Mouse (Mus musculus): ENCODE measurements around the gene Agbl4. TPM values are rescaled to one million over a fixed set of nuclear protein-coding genes. Genes with fewer than 3 reads are reported as not detected.

Agbl4 gene
- polyA plus RNA-seq, 1 experiment from 2014 or later, result 0.30 TPM

- no peak overlapping the region for H3K4me2 ChIP-seq (replicated peaks; ENCODE audit: low read depth, low read length)
- no peak overlapping the region for H3K9ac ChIP-seq (ENCODE audit: low read depth, low read length)
- no peaks in the 10 kb centered on the region for H3K36me3 ChIP-seq (ENCODE audit: control insufficient read depth, insufficient read depth, low read length)
- H3K9me3 ChIP-seq (ENCODE audit: control insufficient read depth, low read length), result no peaks in the 10 kb centered on the region
- WGBS, result 76% methylated on average over 4 of the region's 4 CpGs
- no peak overlapping the region for H3K4me3 ChIP-seq (ENCODE audit: low read length)
- H3K4me1 ChIP-seq (ENCODE audit: control insufficient read depth, insufficient read depth, low read length), result no peaks in the 10 kb centered on the region
- no peaks in the 10 kb centered on the region for H3K27me3 ChIP-seq (ENCODE audit: control insufficient read depth, insufficient read depth, low read length)
- H3K27ac ChIP-seq (ENCODE audit: low read depth, low read length), result no peak overlapping the region
- ATAC-seq (ENCODE audit: low FRiP score, low TSS enrichment), result no peak
These were observed 132.3 kb downstream of the Agbl4 start for GRCm38 (mm10) chr4:110529804-110530203.

- no peaks in the 10 kb centered on the region for H3K36me3 ChIP-seq (ENCODE audit: control insufficient read depth, insufficient read depth, low read length)
- ATAC-seq (ENCODE audit: low FRiP score, low TSS enrichment), result no peak
- no peaks in the 10 kb centered on the region for H3K27me3 ChIP-seq (ENCODE audit: control insufficient read depth, insufficient read depth, low read length)
- H3K4me1 ChIP-seq (ENCODE audit: control insufficient read depth, insufficient read depth, low read length), result no peaks in the 10 kb centered on the region
- no peak overlapping the region for H3K4me2 ChIP-seq (replicated peaks; ENCODE audit: low read depth, low read length)
- H3K9ac ChIP-seq (ENCODE audit: low read depth, low read length), result no peak overlapping the region
- 66% methylated on average over 3 of the region's 3 CpGs for WGBS
- H3K4me3 ChIP-seq (ENCODE audit: low read length), result no peak overlapping the region
- no peak overlapping the region for H3K27ac ChIP-seq (ENCODE audit: low read depth, low read length)
- no peaks in the 10 kb centered on the region for H3K9me3 ChIP-seq (ENCODE audit: control insufficient read depth, low read length)
These were observed 151.8 kb downstream of the Agbl4 start for GRCm38 (mm10) chr4:110549223-110549622.

- H3K36me3 ChIP-seq (ENCODE audit: control insufficient read depth, insufficient read depth, low read length), result no peaks in the 10 kb centered on the region
- no peaks in the 10 kb centered on the region for H3K4me1 ChIP-seq (ENCODE audit: control insufficient read depth, insufficient read depth, low read length)
- H3K4me2 ChIP-seq (replicated peaks; ENCODE audit: low read depth, low read length), result no peak overlapping the region
- no peak overlapping the region for H3K9ac ChIP-seq (ENCODE audit: low read depth, low read length)
- no peak overlapping the region for H3K4me3 ChIP-seq (ENCODE audit: low read length)
- no peaks in the 10 kb centered on the region for H3K9me3 ChIP-seq (ENCODE audit: control insufficient read depth, low read length)
- no peak for ATAC-seq (ENCODE audit: low FRiP score, low TSS enrichment)
- H3K27ac ChIP-seq (ENCODE audit: low read depth, low read length), result no peak overlapping the region
- WGBS, result 44% methylated on average over 4 of the region's 4 CpGs
- no peaks in the 10 kb centered on the region for H3K27me3 ChIP-seq (ENCODE audit: control insufficient read depth, insufficient read depth, low read length)
These were observed 200.3 kb downstream of the Agbl4 start for GRCm38 (mm10) chr4:110597726-110598283.

- Histone ChIP-seq H3K4me1 (ENCODE audit: control insufficient read depth, insufficient read depth, low read length) (no peaks in the 10 kb centered on the region), H3K4me2 (replicated peaks; ENCODE audit: low read depth, low read length) (no peak overlapping the region), H3K27me3 (ENCODE audit: control insufficient read depth, insufficient read depth, low read length) (no peaks in the 10 kb centered on the region), H3K4me3 (ENCODE audit: low read length) (no peak overlapping the region), H3K9ac (ENCODE audit: low read depth, low read length) (no peak overlapping the region), H3K27ac (ENCODE audit: low read depth, low read length) (no peak overlapping the region), H3K9me3 (ENCODE audit: control insufficient read depth, low read length) (no peaks in the 10 kb centered on the region), H3K36me3 (ENCODE audit: control insufficient read depth, insufficient read depth, low read length) (no peaks in the 10 kb centered on the region)
- ATAC-seq (ENCODE audit: low FRiP score, low TSS enrichment), result no peak
- WGBS, result 89% methylated on average over 3 of the region's 3 CpGs
These were observed 244.0 kb downstream of the Agbl4 start for GRCm38 (mm10) chr4:110641417-110641816.

GRCm38 (mm10) chr4:110662940-110663339, 265.5 kb downstream of the Agbl4 start:
- H3K27ac ChIP-seq (ENCODE audit: low read depth, low read length), result no peak overlapping the region
- H3K4me3 ChIP-seq (ENCODE audit: low read length), result no peak overlapping the region
- H3K4me2 ChIP-seq (replicated peaks; ENCODE audit: low read depth, low read length), result no peak overlapping the region
- no peak for ATAC-seq (ENCODE audit: low FRiP score, low TSS enrichment)
- no peak overlapping the region for H3K9ac ChIP-seq (ENCODE audit: low read depth, low read length)
- no peaks in the 10 kb centered on the region for H3K36me3 ChIP-seq (ENCODE audit: control insufficient read depth, insufficient read depth, low read length)
- H3K27me3 ChIP-seq (ENCODE audit: control insufficient read depth, insufficient read depth, low read length), result no peaks in the 10 kb centered on the region
- H3K9me3 ChIP-seq (ENCODE audit: control insufficient read depth, low read length), result no peaks in the 10 kb centered on the region
- WGBS, result 74% methylated on average over 2 of the region's 2 CpGs
- no peaks in the 10 kb centered on the region for H3K4me1 ChIP-seq (ENCODE audit: control insufficient read depth, insufficient read depth, low read length)

- Histone ChIP-seq H3K9me3 (ENCODE audit: control insufficient read depth, low read length) (no peaks in the 10 kb centered on the region), H3K27ac (ENCODE audit: low read depth, low read length) (no peak overlapping the region), H3K9ac (ENCODE audit: low read depth, low read length) (no peak overlapping the region), H3K4me1 (ENCODE audit: control insufficient read depth, insufficient read depth, low read length) (no peaks in the 10 kb centered on the region), H3K4me2 (replicated peaks; ENCODE audit: low read depth, low read length) (no peak overlapping the region), H3K27me3 (ENCODE audit: control insufficient read depth, insufficient read depth, low read length) (no peaks in the 10 kb centered on the region), H3K4me3 (ENCODE audit: low read length) (no peak overlapping the region), H3K36me3 (ENCODE audit: control insufficient read depth, insufficient read depth, low read length) (no peaks in the 10 kb centered on the region)
- no peak for ATAC-seq (ENCODE audit: low FRiP score, low TSS enrichment)
- WGBS, result 61% methylated on average over 1 of the region's 1 CpGs
These were observed 276.7 kb downstream of the Agbl4 start for GRCm38 (mm10) chr4:110674121-110674520.

GRCm38 (mm10) chr4:110735141-110735540, 337.7 kb downstream of the Agbl4 start:
- no peaks in the 10 kb centered on the region for H3K36me3 ChIP-seq (ENCODE audit: control insufficient read depth, insufficient read depth, low read length)
- H3K4me2 ChIP-seq (replicated peaks; ENCODE audit: low read depth, low read length), result no peak overlapping the region
- ATAC-seq (ENCODE audit: low FRiP score, low TSS enrichment), result no peak
- no peak overlapping the region for H3K4me3 ChIP-seq (ENCODE audit: low read length)
- no peaks in the 10 kb centered on the region for H3K4me1 ChIP-seq (ENCODE audit: control insufficient read depth, insufficient read depth, low read length)
- whole genome bisulfite sequencing, result 81% methylated on average over 1 of the region's 1 CpGs
- H3K9ac ChIP-seq (ENCODE audit: low read depth, low read length), result no peak overlapping the region
- H3K9me3 ChIP-seq (ENCODE audit: control insufficient read depth, low read length), result no peaks in the 10 kb centered on the region
- H3K27ac ChIP-seq (ENCODE audit: low read depth, low read length), result no peak overlapping the region
- no peaks in the 10 kb centered on the region for H3K27me3 ChIP-seq (ENCODE audit: control insufficient read depth, insufficient read depth, low read length)

GRCm38 (mm10) chr4:110757941-110758340, 360.5 kb downstream of the Agbl4 start:
- no peak for ATAC-seq (ENCODE audit: low FRiP score, low TSS enrichment)
- H3K27ac ChIP-seq (ENCODE audit: low read depth, low read length), result no peak overlapping the region
- H3K36me3 ChIP-seq (ENCODE audit: control insufficient read depth, insufficient read depth, low read length), result no peaks in the 10 kb centered on the region
- H3K27me3 ChIP-seq (ENCODE audit: control insufficient read depth, insufficient read depth, low read length), result no peaks in the 10 kb centered on the region
- H3K9me3 ChIP-seq (ENCODE audit: control insufficient read depth, low read length), result no peaks in the 10 kb centered on the region
- no peak overlapping the region for H3K4me2 ChIP-seq (replicated peaks; ENCODE audit: low read depth, low read length)
- no peak overlapping the region for H3K4me3 ChIP-seq (ENCODE audit: low read length)
- H3K9ac ChIP-seq (ENCODE audit: low read depth, low read length), result no peak overlapping the region
- H3K4me1 ChIP-seq (ENCODE audit: control insufficient read depth, insufficient read depth, low read length), result no peaks in the 10 kb centered on the region
- WGBS, result 86% methylated on average over 2 of the region's 2 CpGs

- 79% methylated on average over 4 of the region's 4 CpGs for WGBS
These were observed 391.1 kb downstream of the Agbl4 start for GRCm38 (mm10) chr4:110788596-110788995.

More at GRCm38 (mm10) chr4:110788596-110788995, 391.1 kb downstream of the Agbl4 start:
- no peaks in the 10 kb centered on the region for H3K27me3 ChIP-seq (ENCODE audit: control insufficient read depth, insufficient read depth, low read length)
- H3K4me1 ChIP-seq (ENCODE audit: control insufficient read depth, insufficient read depth, low read length), result no peaks in the 10 kb centered on the region
- H3K9ac ChIP-seq (ENCODE audit: low read depth, low read length), result no peak overlapping the region
- no peaks in the 10 kb centered on the region for H3K9me3 ChIP-seq (ENCODE audit: control insufficient read depth, low read length)
- H3K4me2 ChIP-seq (replicated peaks; ENCODE audit: low read depth, low read length), result no peak overlapping the region
- no peaks in the 10 kb centered on the region for H3K36me3 ChIP-seq (ENCODE audit: control insufficient read depth, insufficient read depth, low read length)
- H3K27ac ChIP-seq (ENCODE audit: low read depth, low read length), result no peak overlapping the region
- ATAC-seq (ENCODE audit: low FRiP score, low TSS enrichment), result no peak
- no peak overlapping the region for H3K4me3 ChIP-seq (ENCODE audit: low read length)

Measured in kidney, embryonic 14.5 days (tissue).